Mouse (Mus musculus): ENCODE data around the gene Aprt. TPM values are rescaled to one million over a fixed set of nuclear protein-coding genes. Genes with fewer than 3 reads are reported as not detected.
A peak's percentile ranks its signal among the peaks of the same experiment; 100 is the strongest.

The Aprt gene
- 59.8 and 68.3 TPM in 2 replicates for total RNA-seq (2014; rRNA removed)
- polyA plus RNA-seq (2012; rRNA removed), result 80.5 and 105 TPM in 2 replicates

- Histone ChIP-seq H3K9ac (ENCODE audit: low read depth, low read length) (peak within 1 kb of the TSS; percentile 81), H3K4me3 (ENCODE audit: insufficient read depth, low read depth, low read length) (peak within 1 kb of the TSS; percentile 79), H3K4me1 (ENCODE audit: control insufficient read depth, insufficient read depth, low read length) (peaks cover 20% of the 10 kb centered on the region), H3K79me2 (ENCODE audit: control insufficient read depth, insufficient read depth, low read length) (no peaks in the 10 kb centered on the region), H3K27me3 (ENCODE audit: control insufficient read depth, insufficient read depth, low read length) (no peaks in the 10 kb centered on the region), H3K27ac (replicated peaks; ENCODE audit: insufficient read depth, low read depth, low read length) (peak within 1 kb of the TSS; percentile 57), H3K36me3 (ENCODE audit: control insufficient read depth, insufficient read depth, low read length) (no peaks in the 10 kb centered on the region)
- DNase-seq (ENCODE audit: extremely low read depth, low read depth, low spot score), result peak; percentile 76
- no peak for TF ChIP-seq CTCF (IDR thresholded peaks at IDR 0.05; ENCODE audit: low read depth, low read length)
- TF ChIP-seq POLR2A (IDR thresholded peaks at IDR 0.05; ENCODE audit: extremely low read depth, insufficient read depth, low read length), result peak; percentile 72; the same call in 1 of the 2 replicates
- WGBS, result under 1% methylated on average over 39 of the region's 39 CpGs
Measured at GRCm38 (mm10) chr8:122576648-122577022, at the start of gene Aprt. Gene Aprt (minus strand): TSS chr8:122576909.

- Histone ChIP-seq H3K9ac (ENCODE audit: low read depth, low read length) (no peak overlapping the region), H3K36me3 (ENCODE audit: control insufficient read depth, insufficient read depth, low read length) (no peaks in the 10 kb centered on the region), H3K27me3 (ENCODE audit: control insufficient read depth, insufficient read depth, low read length) (no peaks in the 10 kb centered on the region), H3K4me1 (ENCODE audit: control insufficient read depth, insufficient read depth, low read length) (no peaks in the 10 kb centered on the region), H3K4me3 (ENCODE audit: insufficient read depth, low read depth, low read length) (no peak overlapping the region), H3K27ac (replicated peaks; ENCODE audit: insufficient read depth, low read depth, low read length) (no peak overlapping the region), H3K79me2 (ENCODE audit: control insufficient read depth, insufficient read depth, low read length) (no peaks in the 10 kb centered on the region)
- peak; percentile 53 for DNase-seq (ENCODE audit: extremely low read depth, low read depth, low spot score)
- WGBS, result 54% methylated on average over 9 of the region's 9 CpGs
- no peak for TF ChIP-seq POLR2A (IDR thresholded peaks at IDR 0.05; ENCODE audit: extremely low read depth, insufficient read depth, low read length)
- no peak for TF ChIP-seq CTCF (IDR thresholded peaks at IDR 0.05; ENCODE audit: low read depth, low read length)
Measured at GRCm38 (mm10) chr8:122625811-122626210, 49.1 kb upstream of the Aprt start.

GRCm38 (mm10) chr8:122624653-122625052, 47.9 kb upstream of the Aprt start:
- no peaks in the 10 kb centered on the region for H3K36me3 ChIP-seq (ENCODE audit: control insufficient read depth, insufficient read depth, low read length)
- H3K27ac ChIP-seq (replicated peaks; ENCODE audit: insufficient read depth, low read depth, low read length), result no peak overlapping the region
- no peaks in the 10 kb centered on the region for H3K27me3 ChIP-seq (ENCODE audit: control insufficient read depth, insufficient read depth, low read length)
- H3K4me3 ChIP-seq (ENCODE audit: insufficient read depth, low read depth, low read length), result no peak overlapping the region
- no peaks in the 10 kb centered on the region for H3K79me2 ChIP-seq (ENCODE audit: control insufficient read depth, insufficient read depth, low read length)
- DNase-seq (ENCODE audit: extremely low read depth, low read depth, low spot score), result no peak
- H3K9ac ChIP-seq (ENCODE audit: low read depth, low read length), result no peak overlapping the region
- no peaks in the 10 kb centered on the region for H3K4me1 ChIP-seq (ENCODE audit: control insufficient read depth, insufficient read depth, low read length)
- WGBS, result 80% methylated on average over 5 of the region's 5 CpGs
- TF ChIP-seq CTCF (IDR thresholded peaks at IDR 0.05; ENCODE audit: low read depth, low read length), result no peak
- TF ChIP-seq POLR2A (IDR thresholded peaks at IDR 0.05; ENCODE audit: extremely low read depth, insufficient read depth, low read length), result no peak

GRCm38 (mm10) chr8:122623844-122624642, 47.3 kb upstream of the Aprt start:
- no peaks in the 10 kb centered on the region for H3K36me3 ChIP-seq (ENCODE audit: control insufficient read depth, insufficient read depth, low read length)
- H3K4me1 ChIP-seq (ENCODE audit: control insufficient read depth, insufficient read depth, low read length), result no peaks in the 10 kb centered on the region
- H3K9ac ChIP-seq (ENCODE audit: low read depth, low read length), result no peak overlapping the region
- no peak overlapping the region for H3K27ac ChIP-seq (replicated peaks; ENCODE audit: insufficient read depth, low read depth, low read length)
- TF ChIP-seq CTCF (IDR thresholded peaks at IDR 0.05; ENCODE audit: low read depth, low read length) (no peak), POLR2A (IDR thresholded peaks at IDR 0.05; ENCODE audit: extremely low read depth, insufficient read depth, low read length) (no peak)
- DNase-seq (ENCODE audit: extremely low read depth, low read depth, low spot score), result no peak
- no peaks in the 10 kb centered on the region for H3K79me2 ChIP-seq (ENCODE audit: control insufficient read depth, insufficient read depth, low read length)
- 91% methylated on average over 17 of the region's 17 CpGs for WGBS
- H3K4me3 ChIP-seq (ENCODE audit: insufficient read depth, low read depth, low read length), result no peak overlapping the region
- H3K27me3 ChIP-seq (ENCODE audit: control insufficient read depth, insufficient read depth, low read length), result no peaks in the 10 kb centered on the region

- no peak within 1 kb of the TSS for H3K9ac ChIP-seq (ENCODE audit: low read depth, low read length)
- H3K4me1 ChIP-seq (ENCODE audit: control insufficient read depth, insufficient read depth, low read length), result no peaks in the 10 kb centered on the region
- 79% methylated on average over 6 of the region's 6 CpGs for WGBS
- H3K4me3 ChIP-seq (ENCODE audit: insufficient read depth, low read depth, low read length), result no peak within 1 kb of the TSS
- no peaks in the 10 kb centered on the region for H3K27me3 ChIP-seq (ENCODE audit: control insufficient read depth, insufficient read depth, low read length)
- H3K36me3 ChIP-seq (ENCODE audit: control insufficient read depth, insufficient read depth, low read length), result no peaks in the 10 kb centered on the region
- H3K79me2 ChIP-seq (ENCODE audit: control insufficient read depth, insufficient read depth, low read length), result no peaks in the 10 kb centered on the region
- H3K27ac ChIP-seq (replicated peaks; ENCODE audit: insufficient read depth, low read depth, low read length), result no peak within 1 kb of the TSS
- DNase-seq (ENCODE audit: extremely low read depth, low read depth, low spot score), result no peak
- TF ChIP-seq CTCF (IDR thresholded peaks at IDR 0.05; ENCODE audit: low read depth, low read length) (no peak), POLR2A (IDR thresholded peaks at IDR 0.05; ENCODE audit: extremely low read depth, insufficient read depth, low read length) (no peak)
Measured at GRCm38 (mm10) chr8:122622727-122623126, 46.0 kb upstream of the Aprt start, which contains the start of gene Pabpn1l. Gene Pabpn1l (minus strand): TSS chr8:122622739.

- Histone ChIP-seq H3K27ac (replicated peaks; ENCODE audit: insufficient read depth, low read depth, low read length) (no peak overlapping the region), H3K4me1 (ENCODE audit: control insufficient read depth, insufficient read depth, low read length) (no peaks in the 10 kb centered on the region), H3K36me3 (ENCODE audit: control insufficient read depth, insufficient read depth, low read length) (no peaks in the 10 kb centered on the region), H3K27me3 (ENCODE audit: control insufficient read depth, insufficient read depth, low read length) (no peaks in the 10 kb centered on the region), H3K4me3 (ENCODE audit: insufficient read depth, low read depth, low read length) (no peak overlapping the region), H3K79me2 (ENCODE audit: control insufficient read depth, insufficient read depth, low read length) (no peaks in the 10 kb centered on the region), H3K9ac (ENCODE audit: low read depth, low read length) (no peak overlapping the region)
- DNase-seq (ENCODE audit: extremely low read depth, low read depth, low spot score), result no peak
- WGBS, result 39% methylated on average over 5 of the region's 5 CpGs
- TF ChIP-seq POLR2A (IDR thresholded peaks at IDR 0.05; ENCODE audit: extremely low read depth, insufficient read depth, low read length), result no peak
- no peak for TF ChIP-seq CTCF (IDR thresholded peaks at IDR 0.05; ENCODE audit: low read depth, low read length)
Measured at GRCm38 (mm10) chr8:122620446-122620845, 43.7 kb upstream of the Aprt start.
